Mouse (Mus musculus) heart, embryonic 14.5 days (tissue): Measurements from ENCODE around the gene Olfr608. TPM values are rescaled to one million over a fixed set of nuclear protein-coding genes. Genes with fewer than 3 reads are reported as not detected.
"Not testable (repeated sequence)": the region's sequence is repeated elsewhere in the genome, so short reads cannot be mapped to it uniquely, and the experiment has no call there.

ENCODE experiments used
- ATAC-seq: fragments of 200-750 bp; cut with Nextera tagmentation; 2 replicates; pipeline ENCODE4 v1.8.0; 2017; ENCODE audit warnings: low read depth, moderate TSS enrichment; ENCODE audit not compliant: insufficient number of reproducible peaks, insufficient read depth, low FRiP score
- H3K27ac ChIP-seq, 2 experiments: fragments of 200-500 bp in 1 of 2; fragments of 300-500 bp in 1 of 2; sonication (generic) in 1 of 2; replicated peaks in 1 of 2; 2 replicates each; pipeline ENCODE4 v1.5.1; 2012 to 2014; ENCODE audit warnings: low read depth in 2 of 2, low read length in 2 of 2, control low read depth in 1 of 2, mild to moderate bottlenecking in 1 of 2, mixed read lengths in 1 of 2; ENCODE audit not compliant: control insufficient read depth in 1 of 2, insufficient read depth in 1 of 2
- H3K27me3 ChIP-seq: fragments of 300-500 bp; sonication (generic); 2 replicates; pipeline ENCODE4 v1.6.1; 2014; ENCODE audit warnings: mild to moderate bottlenecking, low read length, control low read depth; ENCODE audit not compliant: control insufficient read depth, insufficient read depth
- H3K36me3 ChIP-seq: fragments of 300-500 bp; sonication (generic); 2 replicates; pipeline ENCODE4 v1.6.1; 2014; ENCODE audit warnings: mild to moderate bottlenecking, control low read depth, low read length, mixed read lengths; ENCODE audit not compliant: control insufficient read depth, insufficient read depth
- H3K4me1 ChIP-seq, 2 experiments: fragments of 200-500 bp in 1 of 2; fragments of 300-500 bp in 1 of 2; sonication (generic) in 1 of 2; 2 replicates each; pipeline ENCODE4 v1.6.1; 2012 to 2014; ENCODE audit warnings: low read length in 2 of 2, control low read depth in 1 of 2, mixed read lengths in 1 of 2; ENCODE audit not compliant: control insufficient read depth in 2 of 2, insufficient read depth in 2 of 2
- H3K4me2 ChIP-seq: fragments of 300-500 bp; sonication (generic); 2 replicates; pipeline ENCODE4 v1.6.1; 2014; ENCODE audit warnings: mild to moderate bottlenecking, low read length
- H3K4me3 ChIP-seq, 2 experiments: fragments of 200-500 bp in 1 of 2; fragments of 300-500 bp in 1 of 2; sonication (generic) in 1 of 2; 2 replicates each; pipeline ENCODE4 v1.5.1; 2012 to 2014; ENCODE audit warnings: low read length in 2 of 2, mild to moderate bottlenecking in 2 of 2, control low read depth in 1 of 2, low read depth in 1 of 2, moderate library complexity in 1 of 2; ENCODE audit not compliant: control insufficient read depth in 1 of 2, insufficient read depth in 1 of 2
- H3K9ac ChIP-seq: fragments of 300-500 bp; sonication (generic); 2 replicates; pipeline ENCODE4 v1.6.1; 2014; ENCODE audit warnings: mild to moderate bottlenecking, low read length
- H3K9me3 ChIP-seq: fragments of 300-500 bp; sonication (generic); 2 replicates; pipeline ENCODE4 v1.6.1; 2016; ENCODE audit warnings: low read length, control low read depth; ENCODE audit not compliant: control insufficient read depth
- WGBS: fragments of 180-500 bp; shearing (Covaris S2); extraction: QIAGEN DNeasy Blood & Tissue Kit; methylation state at CpG from one replicate; pipeline ENCODE4 v1.1.7; 2014; 5-methylcytosine and 5-hydroxymethylcytosine counted together
- polyA plus RNA-seq: library from polyadenylated mRNA; unstranded; fragments of >200 nt; fragmentation: Nextera tagmentation; extraction: Ambion mirVana; gene quantifications from 2 replicates; pipeline ENCODE4 v1.2.1, GENCODE M21; 2014

Olfr608 gene
- polyA plus RNA-seq: 0.40 and 0.62 TPM in 2 replicates

DNA sequence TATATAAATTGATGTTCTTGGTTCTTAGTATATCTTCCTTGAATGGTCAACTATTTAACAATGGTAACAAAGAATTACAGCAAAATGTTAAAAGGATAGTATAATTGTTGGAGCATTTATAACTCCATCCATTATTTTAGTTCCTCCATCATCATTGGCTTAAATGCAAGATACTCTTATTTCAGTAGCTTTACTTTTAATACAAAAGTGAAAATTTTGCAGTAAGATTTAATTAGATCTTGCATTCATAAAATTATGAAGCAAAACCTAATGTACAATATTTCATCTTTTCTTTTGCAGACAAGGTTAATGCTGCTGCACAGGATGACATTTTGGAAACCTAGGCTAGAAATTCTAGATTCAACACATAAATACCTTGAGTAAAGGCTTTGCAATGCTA is at the start of gene Olfr608:
TSS of gene Olfr608 (plus strand) at position 301 of the 400 bp plus-strand sequence.
- Histone ChIP-seq H3K4me1 (no peaks in the 10 kb centered on the region), H3K27me3 (no peaks in the 10 kb centered on the region), H3K4me2 (no peak within 1 kb of the TSS), H3K4me3 (no peak within 1 kb of the TSS), H3K36me3 (no peaks in the 10 kb centered on the region), H3K9me3 (no peaks in the 10 kb centered on the region), H3K9ac (no peak within 1 kb of the TSS), H3K27ac (no peak within 1 kb of the TSS)
- no peak for ATAC-seq

DNA sequence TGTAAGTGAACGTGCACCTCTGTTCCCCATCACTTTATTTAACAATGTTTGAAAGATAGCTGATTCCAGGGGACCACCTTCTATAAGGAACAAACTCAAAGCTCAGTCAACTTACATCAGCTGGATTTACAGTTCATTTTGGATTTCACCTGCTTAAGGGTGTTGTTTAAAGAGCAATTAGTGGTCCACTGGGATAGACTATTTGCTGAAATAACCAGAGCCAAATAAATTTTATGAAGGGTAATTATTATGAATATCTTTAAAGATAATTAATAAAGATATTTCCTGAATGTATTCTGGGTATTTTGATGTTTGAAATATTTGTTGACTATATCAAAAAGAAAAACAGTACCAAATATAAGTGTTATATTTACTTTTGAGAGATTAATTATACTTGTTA is 24.3 kb upstream of the Olfr608 start, which contains the start of gene Olfr605:
TSS of gene Olfr605 (minus strand) at position 101 of the 400 bp plus-strand sequence.
- Histone ChIP-seq H3K27me3 (no peaks in the 10 kb centered on the region), H3K4me3 (no peak within 1 kb of the TSS), H3K4me1 (no peaks in the 10 kb centered on the region), H3K4me2 (no peak within 1 kb of the TSS), H3K36me3 (no peaks in the 10 kb centered on the region), H3K9me3 (no peaks in the 10 kb centered on the region), H3K9ac (no peak within 1 kb of the TSS), H3K27ac (no peak within 1 kb of the TSS)
- WGBS: 81% methylated on average over 1 of the region's 1 CpGs
- ATAC-seq: no peak

DNA sequence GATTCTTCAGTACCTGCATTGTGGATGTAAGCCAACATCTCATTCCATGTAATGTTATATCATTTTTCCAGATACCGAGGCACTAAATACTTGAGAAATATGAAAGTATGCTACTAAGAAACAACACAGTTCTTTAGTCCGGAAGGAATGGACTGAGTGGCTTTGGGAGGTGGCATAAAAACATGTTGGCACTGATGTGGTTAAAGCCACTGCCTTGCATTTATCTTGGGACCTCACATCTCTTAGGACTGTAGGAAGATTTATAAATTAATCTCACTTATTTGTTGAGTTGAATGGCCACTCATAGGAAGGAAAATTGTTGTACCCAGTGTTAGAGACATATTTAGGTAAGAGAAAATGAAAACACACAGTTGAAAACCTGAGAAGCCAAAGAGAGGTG is 20.9 kb upstream of the Olfr608 start, which contains the start of gene Olfr606:
TSS of gene Olfr606 (plus strand) at position 301 of the 400 bp plus-strand sequence.
- no peak within 1 kb of the TSS for H3K4me3 ChIP-seq
- ATAC-seq: no peak
- no peaks in the 10 kb centered on the region for H3K27me3 ChIP-seq
- no peaks in the 10 kb centered on the region for H3K36me3 ChIP-seq
- no peaks in the 10 kb centered on the region for H3K4me1 ChIP-seq
- no peaks in the 10 kb centered on the region for H3K9me3 ChIP-seq
- no peak within 1 kb of the TSS for H3K27ac ChIP-seq
- 76% methylated on average over 2 of the region's 2 CpGs for WGBS
- no peak within 1 kb of the TSS for H3K4me2 ChIP-seq
- no peak within 1 kb of the TSS for H3K9ac ChIP-seq

DNA sequence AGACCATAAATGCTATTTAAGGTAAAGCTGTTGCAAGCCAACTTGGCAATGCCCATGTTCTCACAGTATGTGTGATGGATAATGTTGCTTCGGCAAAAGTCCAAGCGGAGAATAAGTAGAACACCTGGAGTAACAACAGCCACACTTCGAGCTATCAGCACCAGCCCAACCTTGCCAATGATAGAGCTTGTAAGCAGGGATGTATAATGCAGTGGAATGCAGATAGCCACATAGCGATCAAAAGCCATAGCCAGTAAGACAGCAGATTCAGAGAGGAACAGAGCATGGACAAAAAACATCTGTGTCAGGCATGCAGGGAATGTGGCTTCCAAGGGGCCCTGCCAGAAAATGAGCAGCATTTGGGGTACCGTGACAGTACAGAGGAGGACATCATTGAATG is 9.1 kb upstream of the Olfr608 start:
- Histone ChIP-seq H3K27ac (peak overlapping the region; percentile 42 to 57; a peak in 3 of 4 replicates), H3K9me3 (no peaks in the 10 kb centered on the region), H3K4me1 (peaks cover 0 to 2% of the 10 kb centered on the region in 2 experiments; a peak in 1 of 4 replicates), H3K9ac (no peak overlapping the region), H3K4me3 (no peak overlapping the region), H3K36me3 (no peaks in the 10 kb centered on the region), H3K4me2 (peak overlapping the region; percentile 34), H3K27me3 (no peaks in the 10 kb centered on the region)
- 44% methylated on average over 5 of the region's 5 CpGs for WGBS
- peak; percentile 89 for ATAC-seq

DNA sequence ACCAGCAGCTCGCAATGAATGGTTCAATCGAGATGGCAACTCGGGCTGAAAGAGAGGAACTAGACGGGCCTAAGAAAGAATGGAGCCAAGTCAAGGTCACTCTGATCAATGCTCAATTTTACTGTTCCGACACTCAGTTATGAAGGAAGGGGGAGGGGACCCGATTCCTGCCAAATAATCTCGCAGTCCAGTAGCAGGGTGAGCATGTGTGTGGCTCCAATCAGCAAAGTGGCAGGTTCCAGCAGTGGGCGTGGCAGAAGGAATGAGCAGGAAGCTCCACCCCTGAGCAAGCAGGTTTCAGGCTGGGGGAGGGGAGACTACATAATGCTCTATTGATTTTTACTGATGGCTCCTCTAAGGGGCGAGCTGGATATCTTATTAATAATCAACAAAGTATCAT is 7.4 kb downstream of the Olfr608 start:
- not testable (repeated sequence) for H3K9me3 ChIP-seq, H3K36me3 ChIP-seq, H3K27ac ChIP-seq, H3K27me3 ChIP-seq, H3K9ac ChIP-seq, H3K4me2 ChIP-seq, ATAC-seq, H3K4me3 ChIP-seq, H3K4me1 ChIP-seq
- WGBS: 88% methylated on average over 9 of the region's 9 CpGs

DNA sequence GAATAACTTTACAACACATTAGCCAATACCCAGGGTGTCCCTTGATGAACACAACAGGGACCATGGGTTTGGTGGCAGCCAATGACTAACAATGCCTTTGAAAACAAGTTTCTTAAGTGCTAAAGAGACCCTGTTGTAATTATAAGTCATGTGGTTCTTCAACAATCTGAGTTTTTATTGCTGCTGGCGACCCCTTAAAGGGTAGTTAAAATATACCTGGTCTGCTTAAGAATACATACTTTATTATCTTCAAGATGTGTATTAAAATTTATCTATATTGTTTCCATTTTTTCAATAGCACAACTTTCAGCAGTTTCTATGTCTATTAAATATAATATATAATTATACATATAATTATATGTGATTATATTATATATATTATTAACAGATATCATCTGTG is 28.3 kb downstream of the Olfr608 start, which contains the start of gene Olfr609:
TSS of gene Olfr609 (minus strand) at position 101 of the 400 bp plus-strand sequence.
- ATAC-seq: no peak
- Histone ChIP-seq H3K36me3 (no peaks in the 10 kb centered on the region), H3K9me3 (no peaks in the 10 kb centered on the region), H3K9ac (no peak within 1 kb of the TSS), H3K27me3 (no peaks in the 10 kb centered on the region), H3K27ac (no peak within 1 kb of the TSS), H3K4me3 (no peak within 1 kb of the TSS), H3K4me1 (no peaks in the 10 kb centered on the region), H3K4me2 (no peak within 1 kb of the TSS)
- WGBS: 50% methylated on average over 1 of the region's 1 CpGs

DNA sequence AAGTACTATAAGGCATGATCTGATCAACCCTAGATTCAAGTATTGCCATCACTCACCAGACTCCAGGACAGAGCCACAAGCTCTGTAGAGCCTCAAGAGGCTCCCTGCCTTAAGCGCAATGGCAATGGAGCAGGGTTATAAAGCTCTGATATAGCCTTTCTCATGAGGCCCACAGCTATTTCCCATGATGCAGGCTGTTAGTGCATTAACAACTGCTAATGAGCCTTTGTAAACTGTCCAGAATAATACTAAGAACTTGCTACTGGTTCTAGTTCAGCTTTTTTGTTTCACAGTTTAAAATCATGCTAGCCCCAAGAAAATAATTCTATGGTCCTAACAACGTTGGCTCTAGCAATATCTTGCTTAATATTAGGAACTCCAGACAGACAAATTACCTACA is 42.3 kb downstream of the Olfr608 start, which contains the start of gene Olfr610:
TSS of gene Olfr610 (minus strand) at position 101 of the 400 bp plus-strand sequence.
- H3K27ac ChIP-seq: no peak within 1 kb of the TSS
- H3K36me3 ChIP-seq: no peaks in the 10 kb centered on the region
- ATAC-seq: no peak
- H3K4me1 ChIP-seq: no peaks in the 10 kb centered on the region
- H3K9ac ChIP-seq: no peak within 1 kb of the TSS
- H3K27me3 ChIP-seq: no peaks in the 10 kb centered on the region
- WGBS: 83% methylated on average over 2 of the region's 2 CpGs
- H3K9me3 ChIP-seq: no peaks in the 10 kb centered on the region
- H3K4me2 ChIP-seq: no peak within 1 kb of the TSS
- no peak within 1 kb of the TSS for H3K4me3 ChIP-seq

DNA sequence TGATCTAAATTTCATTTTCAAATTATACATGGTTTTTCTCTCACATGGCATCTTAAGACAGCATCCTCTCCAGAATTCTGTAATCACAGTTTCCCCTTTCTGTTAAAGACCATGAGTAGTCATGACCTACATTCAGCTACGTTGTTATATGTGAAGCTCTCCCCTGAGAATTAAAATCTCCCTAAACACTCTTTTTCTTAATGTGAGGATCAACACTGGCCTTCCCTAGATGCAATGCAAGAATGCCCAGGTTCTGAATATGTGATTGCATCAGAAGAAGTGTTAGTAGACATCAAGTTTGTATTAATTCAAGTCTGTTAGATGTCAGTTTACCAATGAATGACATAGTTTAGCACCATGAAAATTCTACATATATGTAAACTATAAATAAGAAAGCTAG is 51.1 kb downstream of the Olfr608 start, which contains the start of gene Olfr611:
TSS of gene Olfr611 (minus strand) at position 101 of the 400 bp plus-strand sequence.
- ATAC-seq, H3K9me3 ChIP-seq, H3K4me1 ChIP-seq, H3K4me3 ChIP-seq, H3K9ac ChIP-seq, H3K27ac ChIP-seq, H3K36me3 ChIP-seq, H3K27me3 ChIP-seq, H3K4me2 ChIP-seq: not testable (repeated sequence)
- 75% methylated on average over 1 of the region's 1 CpGs for WGBS
